Mouse (Mus musculus) urinary bladder, adult 2 months (tissue): Measurements from ENCODE around the gene Mup19. TPM values are rescaled to one million over a fixed set of nuclear protein-coding genes. Genes with fewer than 3 reads are reported as not detected.
"Not testable (repeated sequence)": the region's sequence is repeated elsewhere in the genome, so short reads cannot be mapped to it uniquely, and the experiment has no call there.

Source experiments
- DNase-seq: peaks from one replicate; pipeline ENCODE4 v3.0.0; 2022; ENCODE audit warnings: low spot score
- polyA plus RNA-seq: library from polyadenylated mRNA; depleted of rRNA; stranded (reverse); fragments of >200 nt; gene quantifications from 2 replicates; pipeline ENCODE4 v1.2.3, GENCODE M21; 2012; rRNA removed

The Mup19 gene
- polyA plus RNA-seq: not detected in 2 replicates

- DNase-seq: not testable (repeated sequence)
These were observed at the start of gene Mup19 for GRCm38 (mm10) chr4:61782169-61782568. TSS of gene Mup19 (minus strand) at chr4:61782269.

GRCm38 (mm10) chr4:61829211-61829610 lies 47.1 kb upstream of the Mup19 start:
- no peak for DNase-seq

- no peak for DNase-seq
These were observed 41.1 kb upstream of the Mup19 start for GRCm38 (mm10) chr4:61823185-61823584.

- DNase-seq: not testable (repeated sequence)
These were observed 40.5 kb upstream of the Mup19 start for GRCm38 (mm10) chr4:61822541-61822940.

GRCm38 (mm10) chr4:61815602-61816001 lies 33.5 kb upstream of the Mup19 start:
- DNase-seq: no peak

GRCm38 (mm10) chr4:61813435-61813834 lies 31.4 kb upstream of the Mup19 start:
- no peak for DNase-seq

GRCm38 (mm10) chr4:61811193-61811592 lies 29.1 kb upstream of the Mup19 start:
- DNase-seq: peak; percentile 34

DNA sequence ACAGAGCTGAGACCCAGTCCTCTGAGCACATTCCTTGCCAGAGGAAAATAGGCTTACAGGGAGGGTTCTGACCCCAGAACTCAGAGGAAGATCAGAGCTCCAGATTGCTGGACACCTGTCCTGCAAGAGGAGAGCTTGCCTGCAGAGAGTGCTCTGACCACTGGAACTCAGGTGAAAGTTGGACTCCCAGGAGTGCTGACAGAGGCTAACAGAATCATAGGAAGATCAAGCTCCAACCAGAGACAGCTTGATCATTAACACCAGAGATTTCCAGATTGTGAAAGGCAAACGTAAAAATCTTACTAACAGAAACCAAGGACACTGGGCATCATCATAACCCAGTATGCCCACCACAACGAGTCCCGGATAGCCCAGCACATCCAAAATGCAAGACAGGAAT lies 26.9 kb upstream of the Mup19 start:
- DNase-seq: not testable (repeated sequence)

DNA sequence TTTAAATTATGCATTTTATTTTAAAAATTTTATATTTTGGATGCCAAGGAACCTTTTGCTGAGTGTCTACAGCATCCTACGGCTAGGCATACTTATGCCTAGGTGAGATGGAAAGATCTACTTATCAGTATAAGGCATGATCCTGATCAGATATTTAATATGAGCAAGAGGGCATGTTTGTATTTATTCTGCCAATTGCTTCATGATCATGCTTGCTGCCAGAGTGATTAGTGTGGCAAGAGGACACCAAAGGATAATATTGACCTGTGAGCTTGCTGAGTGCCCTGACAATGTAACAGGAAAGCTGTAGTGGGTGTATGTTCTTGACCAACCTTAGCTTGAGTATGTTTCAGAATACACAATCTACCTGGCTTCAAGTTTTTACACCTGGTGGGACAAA lies 7.6 kb upstream of the Mup19 start:
- DNase-seq: not testable (repeated sequence)

GRCm38 (mm10) chr4:61784231-61784630 lies 2.2 kb upstream of the Mup19 start:
- DNase-seq: not testable (repeated sequence)

Other genes with a start within 250 kb of the Mup19 start
- not detected in 2 replicates for gene Mup17, start 186.4 kb downstream of the Mup19 start, polyA plus RNA-seq
- gene Mup18, start 108.1 kb downstream of the Mup19 start, polyA plus RNA-seq: 0.15 TPM in 1 of 2 replicates, not detected in the other
- not detected in 2 replicates for gene Mup5, start 53.0 kb upstream of the Mup19 start, polyA plus RNA-seq